Mouse (Mus musculus) lung, adult 2 months (tissue): Measurements from ENCODE around the gene Prss56. TPM values are rescaled to one million over a fixed set of nuclear protein-coding genes. Genes with fewer than 3 reads are reported as not detected.

Experiments
- DNase-seq: peaks from one replicate; pipeline ENCODE4 v3.0.0; 2022
- H3K4me1 ChIP-seq: fragments of 200-500 bp; 2 replicates; pipeline ENCODE4 v1.6.1; 2011; ENCODE audit warnings: low read length; ENCODE audit not compliant: control insufficient read depth, insufficient read depth
- H3K4me3 ChIP-seq: fragments of 200-500 bp; replicated peaks from 2 replicates; pipeline ENCODE3; 2011; ENCODE audit warnings: low read depth, mild to moderate bottlenecking, control low read depth, low read length; ENCODE audit errors: extremely low read depth
- CTCF ChIP-seq: fragments of 200-500 bp; IDR thresholded peaks from 2 replicates; pipeline ENCODE4 v1.5.1; 2011; ENCODE audit warnings: mild to moderate bottlenecking, low read length, control low read depth; ENCODE audit not compliant: insufficient read depth
- POLR2A ChIP-seq: fragments of 200-500 bp; IDR thresholded peaks from 2 replicates; pipeline ENCODE4 v1.6.1; 2011; ENCODE audit warnings: low read depth, mild to moderate bottlenecking, control low read depth, low read length, borderline replicate concordance; ENCODE audit errors: extremely low read depth
- WGBS: fragments of 180-500 bp; shearing (Covaris S2); methylation state at CpG from one replicate; pipeline ENCODE4 v1.1.7; 2018; 5-methylcytosine and 5-hydroxymethylcytosine counted together
- polyA plus RNA-seq: library from polyadenylated mRNA; depleted of rRNA; stranded (reverse); fragments of >200 nt; gene quantifications from 2 replicates; pipeline ENCODE4 v1.2.3, GENCODE M21; 2012; rRNA removed

Gene Prss56
- not detected in 2 replicates for polyA plus RNA-seq

- TF ChIP-seq CTCF (no peak), POLR2A (no peak)
- peaks cover 4% of the 10 kb centered on the region; the same call in 1 of the 2 replicates for H3K4me1 ChIP-seq
- WGBS: 66% methylated on average over 9 of the region's 9 CpGs
Measured at GRCm38 (mm10) chr1:87183013-87183412, at the start of gene Prss56. TSS of gene Prss56 (plus strand) at chr1:87183313.

GRCm38 (mm10) chr1:87141550-87141949, 41.6 kb upstream of the Prss56 start:
- H3K4me1 ChIP-seq: no peaks in the 10 kb centered on the region
- no peak for TF ChIP-seq POLR2A
- TF ChIP-seq CTCF: no peak
- H3K4me3 ChIP-seq: no peak overlapping the region
- WGBS: 94% methylated on average over 4 of the region's 4 CpGs
- DNase-seq: no peak

More at GRCm38 (mm10) chr1:87183013-87183412, at the start of gene Prss56:
- no peak for DNase-seq
- no peak within 1 kb of the TSS for H3K4me3 ChIP-seq

GRCm38 (mm10) chr1:87142456-87142855, 40.7 kb upstream of the Prss56 start:
- DNase-seq: no peak
- Histone ChIP-seq H3K4me1 (no peaks in the 10 kb centered on the region), H3K4me3 (no peak overlapping the region)
- WGBS: 60% methylated on average over 9 of the region's 9 CpGs
- TF ChIP-seq POLR2A (no peak), CTCF (no peak)

GRCm38 (mm10) chr1:87143141-87143540, 40.0 kb upstream of the Prss56 start:
- no peak for TF ChIP-seq POLR2A
- TF ChIP-seq CTCF: no peak
- no peaks in the 10 kb centered on the region for H3K4me1 ChIP-seq
- WGBS: 76% methylated on average over 10 of the region's 10 CpGs
- no peak overlapping the region for H3K4me3 ChIP-seq
- DNase-seq: no peak

GRCm38 (mm10) chr1:87149422-87149821, 33.7 kb upstream of the Prss56 start:
- H3K4me3 ChIP-seq: no peak overlapping the region
- TF ChIP-seq POLR2A: no peak
- no peak for TF ChIP-seq CTCF
- H3K4me1 ChIP-seq: no peaks in the 10 kb centered on the region
- WGBS: 38% methylated on average over 13 of the region's 13 CpGs
- DNase-seq: no peak

GRCm38 (mm10) chr1:87151286-87151685, 31.8 kb upstream of the Prss56 start:
- 83% methylated on average over 6 of the region's 6 CpGs for WGBS
- Histone ChIP-seq H3K4me1 (no peaks in the 10 kb centered on the region), H3K4me3 (no peak overlapping the region)
- no peak for TF ChIP-seq CTCF
- no peak for TF ChIP-seq POLR2A
- DNase-seq: no peak

- TF ChIP-seq POLR2A (no peak), CTCF (no peak)
- no peak for DNase-seq
- Histone ChIP-seq H3K4me3 (no peak overlapping the region), H3K4me1 (no peaks in the 10 kb centered on the region)
- WGBS: 2% methylated on average over 69 of the region's 72 CpGs
Measured at GRCm38 (mm10) chr1:87153776-87154500, 29.2 kb upstream of the Prss56 start.

GRCm38 (mm10) chr1:87154501-87155120, 28.5 kb upstream of the Prss56 start:
- TF ChIP-seq CTCF (no peak), POLR2A (no peak)
- DNase-seq: no peak
- Histone ChIP-seq H3K4me1 (no peaks in the 10 kb centered on the region), H3K4me3 (no peak overlapping the region)
- 3% methylated on average over 58 of the region's 58 CpGs for WGBS

- DNase-seq: no peak
- no peak for TF ChIP-seq POLR2A
- TF ChIP-seq CTCF: no peak
- 1% methylated on average over 50 of the region's 56 CpGs for WGBS
- no peak overlapping the region for H3K4me3 ChIP-seq
- H3K4me1 ChIP-seq: no peaks in the 10 kb centered on the region
Measured at GRCm38 (mm10) chr1:87155531-87156198, 27.4 kb upstream of the Prss56 start.
